Mouse (Mus musculus) liver, adult 2 months (tissue): ENCODE results near the gene P3h4. TPM values are rescaled to one million over a fixed set of nuclear protein-coding genes. Genes with fewer than 3 reads are reported as not detected.
"Not testable (repeated sequence)": the region's sequence is repeated elsewhere in the genome, so short reads cannot be mapped to it uniquely, and the experiment has no call there.

ENCODE experiments used
- DNase-seq: peaks from one replicate; pipeline ENCODE4 v3.0.0-alpha.2; 2011; ENCODE audit warnings: low read depth, low spot score; ENCODE audit errors: extremely low read depth
- H3K27ac ChIP-seq: fragments of 200-500 bp; replicated peaks from 2 replicates; pipeline ENCODE4 v1.5.1; 2012; ENCODE audit warnings: low read depth, mild to moderate bottlenecking, control low read depth, inconsistent platforms, low read length; ENCODE audit not compliant: insufficient read depth
- H3K27me3 ChIP-seq: fragments of 200-500 bp; 2 replicates; pipeline ENCODE4 v1.6.1; 2012; ENCODE audit warnings: mild to moderate bottlenecking, moderate library complexity, low read length, inconsistent platforms; ENCODE audit not compliant: control insufficient read depth, insufficient read depth
- H3K36me3 ChIP-seq: fragments of 200-500 bp; 2 replicates; pipeline ENCODE4 v1.6.1; 2012; ENCODE audit warnings: low read length, inconsistent platforms; ENCODE audit not compliant: control insufficient read depth, insufficient read depth
- H3K4me1 ChIP-seq: fragments of 200-500 bp; 2 replicates; pipeline ENCODE4 v1.6.1; 2011; ENCODE audit warnings: low read length; ENCODE audit not compliant: control insufficient read depth, insufficient read depth
- H3K4me3 ChIP-seq: fragments of 200-500 bp; 2 replicates; pipeline ENCODE4 v1.5.1; 2011; ENCODE audit warnings: low read depth, mild to moderate bottlenecking, control low read depth, low read length, moderate library complexity; ENCODE audit not compliant: insufficient read depth
- H3K79me2 ChIP-seq: fragments of 200-500 bp; 2 replicates; pipeline ENCODE4 v1.6.1; 2012; ENCODE audit warnings: inconsistent platforms, mild to moderate bottlenecking, low read length, moderate library complexity; ENCODE audit not compliant: control insufficient read depth, insufficient read depth
- H3K9ac ChIP-seq: fragments of 200-500 bp; 2 replicates; pipeline ENCODE4 v1.6.1; 2012; ENCODE audit warnings: low read depth, mild to moderate bottlenecking, control low read depth, inconsistent platforms, low read length
- CTCF ChIP-seq: fragments of 200-500 bp; IDR thresholded peaks from 2 replicates; pipeline ENCODE4 v1.5.1; 2011; ENCODE audit warnings: low read depth, low read length, control low read depth
- POLR2A ChIP-seq: fragments of 200-500 bp; IDR thresholded peaks from 2 replicates; pipeline ENCODE4 v1.6.1; 2011; ENCODE audit warnings: low read length, control low read depth; ENCODE audit not compliant: insufficient read depth; ENCODE audit errors: extremely low read depth
- WGBS: fragments of 180-500 bp; shearing (Covaris S2); methylation state at CpG from one replicate; pipeline ENCODE4 v1.1.7; 2018; 5-methylcytosine and 5-hydroxymethylcytosine counted together
- polyA plus RNA-seq: library from polyadenylated mRNA; depleted of rRNA; stranded (reverse); fragments of >200 nt; gene quantifications from 2 replicates; pipeline ENCODE4 v1.2.3, GENCODE M21; 2012; rRNA removed
- total RNA-seq: library from RNA; depleted of rRNA; stranded (reverse); fragments of >200 nt; gene quantifications from 2 replicates; pipeline ENCODE4 v1.2.3, GENCODE M21; 2014; rRNA removed

Gene P3h4
- total and polyA plus RNA-seq, 2 experiments = 1.2 TPM

DNA sequence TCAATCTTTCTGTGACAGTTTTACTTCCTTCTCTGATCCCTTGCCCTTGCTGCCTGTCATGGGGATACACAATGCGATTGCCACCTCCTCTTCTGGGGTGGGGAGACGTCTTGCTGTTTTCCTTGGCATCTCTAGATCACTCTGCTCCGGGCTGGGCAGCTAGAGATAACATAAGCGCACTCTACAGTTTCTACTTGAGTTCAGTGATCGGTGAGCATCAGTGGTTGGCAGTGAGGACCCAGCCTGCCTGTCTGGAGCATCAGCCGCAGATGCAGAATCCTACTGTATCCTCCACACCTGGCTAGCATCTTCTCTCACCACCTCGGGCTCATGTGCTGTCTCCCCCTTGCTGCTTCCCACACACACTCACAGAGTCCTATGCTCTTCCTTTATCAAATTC is 45.5 kb downstream of the P3h4 start:
- DNase-seq = no peak

DNA sequence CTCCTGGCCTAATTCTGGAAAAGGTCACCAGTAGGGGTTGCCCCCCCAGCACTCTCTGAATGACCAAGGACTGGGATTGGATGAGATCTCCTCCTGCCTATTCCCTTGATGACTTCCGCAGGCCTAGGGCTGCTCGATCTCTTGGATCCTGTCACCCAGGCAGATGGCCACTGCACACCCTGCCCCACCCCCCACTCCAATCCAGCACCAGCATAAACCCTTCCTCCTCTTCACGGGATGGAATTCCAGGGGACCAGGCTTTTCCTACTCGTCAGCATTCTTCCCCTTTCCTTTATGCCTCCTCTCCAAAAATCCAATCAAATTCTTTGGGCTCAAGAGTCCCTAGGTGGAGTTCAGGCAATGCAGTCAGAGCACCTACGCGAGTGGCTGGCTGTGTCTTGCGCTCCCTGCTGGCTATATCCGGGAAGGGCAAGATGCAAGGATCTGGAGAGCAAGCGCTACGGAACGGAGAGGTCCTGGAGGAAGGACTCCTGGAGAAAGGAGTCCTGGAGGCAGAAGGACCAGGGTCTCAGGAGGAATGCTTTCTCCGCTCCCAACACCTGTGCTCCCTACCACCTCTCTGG is 51.6 kb downstream of the P3h4 start:
- H3K4me1 ChIP-seq = no peaks in the 10 kb centered on the region
- H3K36me3 ChIP-seq = no peaks in the 10 kb centered on the region
- no peaks in the 10 kb centered on the region for H3K27me3 ChIP-seq
- no peaks in the 10 kb centered on the region for H3K79me2 ChIP-seq
- TF ChIP-seq POLR2A (no peak), CTCF (peak; percentile 91)
- no peak overlapping the region for H3K9ac ChIP-seq
- 13% methylated on average over 12 of the region's 12 CpGs for WGBS
- DNase-seq = peak; percentile 41
- H3K27ac ChIP-seq = no peak overlapping the region
- no peak overlapping the region for H3K4me3 ChIP-seq

More for the DNA sequence above, 45.5 kb downstream of the P3h4 start:
- TF ChIP-seq POLR2A = no peak
- TF ChIP-seq CTCF = no peak
- no peak overlapping the region for H3K27ac ChIP-seq
- H3K9ac ChIP-seq = no peak overlapping the region
- H3K4me1 ChIP-seq = no peaks in the 10 kb centered on the region
- H3K36me3 ChIP-seq = peaks cover 18% of the 10 kb centered on the region
- WGBS = 86% methylated on average over 7 of the region's 7 CpGs
- H3K4me3 ChIP-seq = no peak overlapping the region
- H3K27me3 ChIP-seq = no peaks in the 10 kb centered on the region
- no peaks in the 10 kb centered on the region for H3K79me2 ChIP-seq

DNA sequence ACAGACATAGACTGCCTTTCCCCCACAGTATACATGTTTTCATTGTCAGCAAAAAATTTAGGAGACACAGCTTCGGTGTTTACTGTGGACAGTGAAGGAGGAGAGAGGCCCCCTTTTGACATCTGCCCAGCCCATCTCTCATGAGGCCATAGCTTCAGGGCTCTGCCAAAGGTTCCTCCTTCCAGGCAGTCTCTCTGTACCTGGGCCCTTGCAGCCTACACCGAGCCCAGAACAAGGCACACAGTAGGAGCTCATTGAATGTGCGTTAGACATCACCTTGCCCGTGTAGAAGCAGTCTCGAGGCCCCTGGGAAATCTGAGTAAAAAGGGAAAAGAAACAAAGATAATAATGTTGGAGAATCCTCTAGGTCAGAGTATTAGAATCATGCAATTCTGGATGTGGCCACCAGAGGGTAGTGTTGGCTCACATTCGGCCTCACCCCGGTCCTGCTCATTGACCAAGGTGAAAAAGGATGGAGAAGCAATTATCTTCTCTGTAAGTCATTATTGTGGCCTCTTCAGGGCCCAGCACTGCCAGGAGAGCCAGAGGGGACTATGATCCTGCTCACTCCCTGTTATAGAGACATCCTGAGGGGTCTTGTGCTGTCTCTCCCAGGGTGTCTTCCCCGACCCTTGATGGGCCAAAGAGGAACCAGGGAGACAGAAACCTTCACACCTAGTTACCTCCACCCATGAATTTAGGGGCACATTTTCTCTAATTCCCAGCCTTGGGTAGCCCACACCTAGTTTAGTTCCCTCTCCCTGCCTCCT is 52.2 kb downstream of the P3h4 start:
- Histone ChIP-seq H3K9ac (no peak overlapping the region), H3K4me1 (no peaks in the 10 kb centered on the region), H3K27me3 (no peaks in the 10 kb centered on the region), H3K36me3 (no peaks in the 10 kb centered on the region), H3K27ac (no peak overlapping the region), H3K79me2 (no peaks in the 10 kb centered on the region), H3K4me3 (no peak overlapping the region)
- peak; percentile 88 for TF ChIP-seq CTCF
- TF ChIP-seq POLR2A = no peak
- 11% methylated on average over 8 of the region's 8 CpGs for WGBS
- peak; percentile 30 for DNase-seq

DNA sequence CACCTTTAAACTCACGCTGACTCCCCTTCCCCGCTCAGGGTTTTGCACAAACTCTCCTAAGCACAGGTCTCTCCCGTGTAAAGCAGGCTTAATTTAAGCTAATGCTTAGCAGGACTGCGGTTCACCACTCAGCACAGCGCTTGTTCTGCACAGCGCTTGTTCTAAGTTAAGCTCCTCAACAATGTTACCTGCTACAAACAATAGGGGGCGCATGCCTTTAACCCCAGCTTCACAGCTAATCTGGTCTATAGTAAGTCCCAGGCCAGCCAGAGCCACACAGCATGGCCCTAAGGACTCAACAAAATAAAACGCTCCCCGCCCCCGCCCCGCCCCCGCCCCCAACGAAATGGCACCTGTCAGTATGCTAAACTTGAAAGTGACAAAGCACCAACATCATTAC is 53.6 kb downstream of the P3h4 start:
- not testable (repeated sequence) for H3K4me3 ChIP-seq, H3K79me2 ChIP-seq, H3K9ac ChIP-seq, H3K4me1 ChIP-seq, DNase-seq, H3K36me3 ChIP-seq, H3K27ac ChIP-seq, H3K27me3 ChIP-seq
- no CpG with 5 or more reads among the region's 13 CpGs for WGBS

DNA sequence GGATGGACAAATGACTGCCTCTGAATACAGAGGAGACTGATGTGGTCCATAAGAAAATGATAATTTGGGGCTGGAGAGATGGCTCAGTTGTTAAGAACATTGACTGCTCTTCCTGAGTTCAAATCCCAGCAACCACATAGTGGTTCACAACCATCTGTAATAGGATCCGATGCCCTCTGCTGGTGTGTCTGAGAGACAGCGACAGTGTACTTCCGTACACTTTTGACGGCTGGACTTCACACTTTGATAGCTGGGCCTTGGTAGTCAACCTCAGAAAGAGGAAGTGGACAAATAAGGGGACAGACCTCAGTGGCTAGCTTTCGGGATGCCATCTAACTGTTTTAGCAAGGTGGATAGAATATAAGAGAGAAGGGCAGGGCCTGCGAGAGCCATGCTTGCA is 54.5 kb downstream of the P3h4 start:
- H3K79me2 ChIP-seq = no peaks in the 10 kb centered on the region
- TF ChIP-seq CTCF (no peak), POLR2A (no peak)

More for the DNA sequence above, 54.5 kb downstream of the P3h4 start:
- WGBS = 76% methylated on average over 6 of the region's 6 CpGs
- H3K27me3 ChIP-seq = 0 out of 2 replicates have a peak, but pooled peaks cover 3% of the 10 kb centered on the region
- peaks cover 2% of the 10 kb centered on the region for H3K4me1 ChIP-seq
- no peak for DNase-seq
- no peak overlapping the region for H3K4me3 ChIP-seq
- no peaks in the 10 kb centered on the region for H3K36me3 ChIP-seq
- no peak overlapping the region for H3K9ac ChIP-seq
- H3K27ac ChIP-seq = no peak overlapping the region

Other genes starting within 250 kb of the P3h4 start
- gene Krt9, start 221.6 kb downstream of the P3h4 start, total RNA-seq = not detected in 2 replicates
- gene Krt9, start 221.6 kb downstream of the P3h4 start, polyA plus RNA-seq = not detected in 2 replicates
- gene Krt14, start 207.3 kb downstream of the P3h4 start, total RNA-seq = not detected in 2 replicates
- gene Krt14, start 207.3 kb downstream of the P3h4 start, polyA plus RNA-seq = not detected in 2 replicates
- not detected in 2 replicates for gene Krt16, start 165.9 kb downstream of the P3h4 start, total RNA-seq
- not detected in 2 replicates for gene Krt16, start 165.9 kb downstream of the P3h4 start, polyA plus RNA-seq
- gene Krt17, start 153.8 kb downstream of the P3h4 start, total RNA-seq = not detected in 2 replicates
- not detected in 2 replicates for gene Krt17, start 153.8 kb downstream of the P3h4 start, polyA plus RNA-seq
- not detected in 2 replicates for gene Krt42, start 145.0 kb downstream of the P3h4 start, total RNA-seq
- gene Krt42, start 145.0 kb downstream of the P3h4 start, polyA plus RNA-seq = not detected in 2 replicates
- gene Eif1, start 95.0 kb downstream of the P3h4 start, total RNA-seq = 145 and 210 TPM in 2 replicates
- gene Eif1, start 95.0 kb downstream of the P3h4 start, polyA plus RNA-seq = 86.6 and 104 TPM in 2 replicates
- not detected in 2 replicates for gene Gast, start 80.4 kb downstream of the P3h4 start, total RNA-seq
- not detected in 2 replicates for gene Gast, start 80.4 kb downstream of the P3h4 start, polyA plus RNA-seq
- 0.65 and 1.3 TPM in 2 replicates for gene Hap1, start 58.7 kb downstream of the P3h4 start, total RNA-seq
- 0.40 and 1.2 TPM in 2 replicates for gene Hap1, start 58.7 kb downstream of the P3h4 start, polyA plus RNA-seq
- gene Jup, start 17.1 kb downstream of the P3h4 start, total RNA-seq = 18.3 and 27.5 TPM in 2 replicates
- gene Jup, start 17.1 kb downstream of the P3h4 start, polyA plus RNA-seq = 69.5 and 86.0 TPM in 2 replicates
- gene Fkbp10, start 861 bp upstream of the P3h4 start, total RNA-seq = 0.74 and 1.1 TPM in 2 replicates
- 1.7 and 1.9 TPM in 2 replicates for gene Fkbp10, start 861 bp upstream of the P3h4 start, polyA plus RNA-seq
- gene Nt5c3b, start 27.0 kb upstream of the P3h4 start, total RNA-seq = 4.4 and 5.2 TPM in 2 replicates
- gene Nt5c3b, start 27.0 kb upstream of the P3h4 start, polyA plus RNA-seq = 3.9 and 4.8 TPM in 2 replicates
- 0.18 TPM in 1 of 2 replicates, not detected in the other for gene Klhl10, start 27.1 kb upstream of the P3h4 start, total RNA-seq
- 0.05 TPM in 1 of 2 replicates, not detected in the other for gene Klhl10, start 27.1 kb upstream of the P3h4 start, polyA plus RNA-seq
- gene Klhl11, start 57.9 kb upstream of the P3h4 start, total RNA-seq = 6.9 and 7.6 TPM in 2 replicates
- 1.1 and 1.6 TPM in 2 replicates for gene Klhl11, start 57.9 kb upstream of the P3h4 start, polyA plus RNA-seq
- gene Acly, start 113.2 kb upstream of the P3h4 start, total RNA-seq = 205 and 272 TPM in 2 replicates
- gene Acly, start 113.2 kb upstream of the P3h4 start, polyA plus RNA-seq = 118 and 124 TPM in 2 replicates
- 0.28 and 0.40 TPM in 2 replicates for gene Ttc25, start 130.8 kb upstream of the P3h4 start, total RNA-seq
- 0.04 and 0.05 TPM in 2 replicates for gene Ttc25, start 130.8 kb upstream of the P3h4 start, polyA plus RNA-seq
- gene Cnp, start 160.1 kb upstream of the P3h4 start, total RNA-seq = 10.1 and 11.6 TPM in 2 replicates
- 11.0 and 17.3 TPM in 2 replicates for gene Cnp, start 160.1 kb upstream of the P3h4 start, polyA plus RNA-seq
- gene Nkiras2, start 204.4 kb upstream of the P3h4 start, total RNA-seq = 13.7 and 16.0 TPM in 2 replicates
- gene Nkiras2, start 204.4 kb upstream of the P3h4 start, polyA plus RNA-seq = 32.0 and 33.4 TPM in 2 replicates
- 40.9 and 44.7 TPM in 2 replicates for gene Dnajc7, start 205.3 kb upstream of the P3h4 start, total RNA-seq
- gene Dnajc7, start 205.3 kb upstream of the P3h4 start, polyA plus RNA-seq = 16.1 and 16.7 TPM in 2 replicates